Mouse (Mus musculus) lung, embryonic 14.5 days (tissue): ENCODE measurements around the gene Twnk. TPM values are rescaled to one million over a fixed set of nuclear protein-coding genes. Genes with fewer than 3 reads are reported as not detected.

Experiments
- ATAC-seq: fragments of 200-750 bp; cut with Nextera tagmentation; 2 replicates; pipeline ENCODE4 v1.8.0; 2017; ENCODE audit warnings: mild to moderate bottlenecking, moderate TSS enrichment, moderate library complexity; ENCODE audit not compliant: insufficient read depth
- DNase-seq: peaks from one replicate; pipeline ENCODE4 v3.0.0-alpha.2; 2015
- H3K27ac ChIP-seq: fragments of 300-500 bp; sonication (generic); 2 replicates; pipeline ENCODE4 v1.5.1; 2014; ENCODE audit warnings: low read depth, mild to moderate bottlenecking, moderate library complexity
- H3K27me3 ChIP-seq: fragments of 300-500 bp; sonication (generic); 2 replicates; pipeline ENCODE4 v1.6.1; 2014; ENCODE audit warnings: low read length, control low read depth; ENCODE audit not compliant: insufficient read depth
- H3K36me3 ChIP-seq: fragments of 300-500 bp; sonication (generic); 2 replicates; pipeline ENCODE4 v1.6.1; 2014; ENCODE audit warnings: control low read depth; ENCODE audit not compliant: insufficient read depth
- H3K4me1 ChIP-seq: fragments of 300-500 bp; sonication (generic); 2 replicates; pipeline ENCODE4 v1.6.1; 2014; ENCODE audit warnings: antibody characterized with exemption, control low read depth; ENCODE audit not compliant: insufficient read depth
- H3K4me2 ChIP-seq: fragments of 300-500 bp; sonication (generic); 2 replicates; pipeline ENCODE4 v1.6.1; 2014; ENCODE audit warnings: mild to moderate bottlenecking
- H3K4me3 ChIP-seq: fragments of 300-500 bp; sonication (generic); 2 replicates; pipeline ENCODE4 v1.5.1; 2014; ENCODE audit warnings: low read depth, low read length
- H3K9ac ChIP-seq: fragments of 300-500 bp; sonication (generic); 2 replicates; pipeline ENCODE4 v1.6.1; 2014
- H3K9me3 ChIP-seq: fragments of 300-500 bp; sonication (generic); 2 replicates; pipeline ENCODE4 v1.6.1; 2016; ENCODE audit warnings: low read depth, low read length, control low read depth
- CTCF ChIP-seq: IDR thresholded peaks from 2 replicates; pipeline ENCODE4 v1.5.1; 2016; ENCODE audit warnings: antibody characterized with exemption, low read depth
- WGBS: fragments of 180-500 bp; shearing (Covaris S2); extraction: QIAGEN DNeasy Blood & Tissue Kit; methylation state at CpG from one replicate; pipeline ENCODE4 v1.1.7; 2014; 5-methylcytosine and 5-hydroxymethylcytosine counted together
- polyA plus RNA-seq: library from polyadenylated mRNA; unstranded; fragments of >200 nt; fragmentation: Nextera tagmentation; extraction: Ambion mirVana; gene quantifications from 2 replicates; pipeline ENCODE4 v1.2.1, GENCODE M21; 2014

Gene Twnk
- polyA plus RNA-seq, 1 experiment from 2014 or later = 14.8 TPM

- WGBS = 29% methylated on average over 7 of the region's 7 CpGs
- Histone ChIP-seq H3K4me1 (peaks cover 12% of the 10 kb centered on the region), H3K9ac (peak overlapping the region; percentile 78), H3K27ac (peak overlapping the region; percentile 96), H3K36me3 (peaks cover 15% of the 10 kb centered on the region; the same call in 1 of the 2 replicates), H3K4me3 (peak overlapping the region; percentile 56), H3K9me3 (no peaks in the 10 kb centered on the region), H3K27me3 (no peaks in the 10 kb centered on the region), H3K4me2 (peak overlapping the region; percentile 83)
- no peak for ATAC-seq
- TF ChIP-seq CTCF = no peak
- peak; percentile 59 for DNase-seq
Observed at GRCm38 (mm10) chr19:45057724-45058112, 52.3 kb downstream of the Twnk start.

GRCm38 (mm10) chr19:45058113-45058839, 52.8 kb downstream of the Twnk start:
- peak overlapping the region; percentile 56 for H3K4me3 ChIP-seq
- no peaks in the 10 kb centered on the region for H3K9me3 ChIP-seq
- H3K9ac ChIP-seq = peak overlapping the region; percentile 78
- DNase-seq (peak; percentile 100), ATAC-seq (peak; percentile 94)
- peak overlapping the region; percentile 83 for H3K4me2 ChIP-seq
- WGBS = under 1% methylated on average over 34 of the region's 34 CpGs
- H3K27ac ChIP-seq = peak overlapping the region; percentile 96
- H3K27me3 ChIP-seq = no peaks in the 10 kb centered on the region
- H3K4me1 ChIP-seq = peaks cover 12% of the 10 kb centered on the region
- H3K36me3 ChIP-seq = peaks cover 10% of the 10 kb centered on the region; the same call in 1 of the 2 replicates
- no peak for TF ChIP-seq CTCF

GRCm38 (mm10) chr19:45058841-45059240, 53.4 kb downstream of the Twnk start:
- no peak for ATAC-seq
- H3K4me2 ChIP-seq = peak overlapping the region; percentile 83
- peaks cover 2% of the 10 kb centered on the region; the same call in 1 of the 2 replicates for H3K27me3 ChIP-seq
- under 1% methylated on average over 14 of the region's 14 CpGs for WGBS
- peak overlapping the region; percentile 56 for H3K4me3 ChIP-seq
- H3K9me3 ChIP-seq = no peaks in the 10 kb centered on the region
- TF ChIP-seq CTCF = no peak
- peak overlapping the region; percentile 78 for H3K9ac ChIP-seq
- H3K36me3 ChIP-seq = peaks cover 10% of the 10 kb centered on the region; the same call in 1 of the 2 replicates
- peaks cover 12% of the 10 kb centered on the region for H3K4me1 ChIP-seq
- peak overlapping the region; percentile 96 for H3K27ac ChIP-seq
- peak; percentile 31 for DNase-seq

Other genes with a start within 250 kb of the Twnk start
- gene Pax2, start 249.6 kb upstream of the Twnk start, polyA plus RNA-seq = 0.07 TPM in 1 of 2 replicates, not detected in the other
- 40.6 and 43.9 TPM in 2 replicates for gene Slf2, start 74.5 kb upstream of the Twnk start, polyA plus RNA-seq
- 1.7 and 2.1 TPM in 2 replicates for gene Sema4g, start 16.6 kb upstream of the Twnk start, polyA plus RNA-seq
- gene Mrpl43, start 779 bp downstream of the Twnk start, polyA plus RNA-seq = 61.3 and 63.6 TPM in 2 replicates
- gene Lzts2, start 8.8 kb downstream of the Twnk start, polyA plus RNA-seq = 68.5 and 75.4 TPM in 2 replicates
- gene Pdzd7, start 40.1 kb downstream of the Twnk start, polyA plus RNA-seq = 0.39 TPM in 2 replicates
- gene Sfxn3, start 41.8 kb downstream of the Twnk start, polyA plus RNA-seq = 18.3 and 19.6 TPM in 2 replicates
- 1.5 and 2.4 TPM in 2 replicates for gene Kazald1, start 69.6 kb downstream of the Twnk start, polyA plus RNA-seq
- gene Tlx1, start 145.0 kb downstream of the Twnk start, polyA plus RNA-seq = not detected in 2 replicates
- gene Lbx1, start 230.1 kb downstream of the Twnk start, polyA plus RNA-seq = not detected in 2 replicates